Mouse (Mus musculus): Measurements from ENCODE around the gene Phc2.

The Phc2 gene

GRCm38 (mm10) chr4:128787023-128787939 is 132.8 kb downstream of the Phc2 start:
- DNase-seq = no peak

GRCm38 (mm10) chr4:128788108-128788507 is 133.6 kb downstream of the Phc2 start:
- DNase-seq = no peak

GRCm38 (mm10) chr4:128789646-128790045 is 135.1 kb downstream of the Phc2 start:
- no peak for DNase-seq

- DNase-seq = no peak
Measured at GRCm38 (mm10) chr4:128793710-128794109, 139.2 kb downstream of the Phc2 start.

- no peak for DNase-seq
Measured at GRCm38 (mm10) chr4:128794198-128794597, 139.7 kb downstream of the Phc2 start.

- DNase-seq = no peak
Measured at GRCm38 (mm10) chr4:128795596-128795995, 141.1 kb downstream of the Phc2 start.

- DNase-seq = no peak
Measured at GRCm38 (mm10) chr4:128796788-128797187, 142.3 kb downstream of the Phc2 start.

- DNase-seq = no peak
Measured at GRCm38 (mm10) chr4:128801675-128802465, 147.4 kb downstream of the Phc2 start.
